Mouse (Mus musculus) adrenal gland, adult 2 months (tissue): ENCODE data around the gene Clip4. TPM values are rescaled to one million over a fixed set of nuclear protein-coding genes. Genes with fewer than 3 reads are reported as not detected.

ENCODE experiments used
- DNase-seq: peaks from one replicate; pipeline ENCODE4 v3.0.0; 2021
- polyA plus RNA-seq: library from polyadenylated mRNA; depleted of rRNA; stranded (reverse); fragments of >200 nt; gene quantifications from 2 replicates; pipeline ENCODE4 v1.2.3, GENCODE M21; 2012
- total RNA-seq, 2 experiments: library from RNA; stranded (reverse); gene quantifications; 2 replicates each; pipeline ENCODE4 v1.2.3; 2021

Clip4 gene
- total and polyA plus RNA-seq, 3 experiments: 3.0 to 28.6 (median 14.1) TPM

GRCm38 (mm10) chr17:71791622-71792021 is 23.3 kb downstream of the Clip4 start:
- no peak for DNase-seq

DNA sequence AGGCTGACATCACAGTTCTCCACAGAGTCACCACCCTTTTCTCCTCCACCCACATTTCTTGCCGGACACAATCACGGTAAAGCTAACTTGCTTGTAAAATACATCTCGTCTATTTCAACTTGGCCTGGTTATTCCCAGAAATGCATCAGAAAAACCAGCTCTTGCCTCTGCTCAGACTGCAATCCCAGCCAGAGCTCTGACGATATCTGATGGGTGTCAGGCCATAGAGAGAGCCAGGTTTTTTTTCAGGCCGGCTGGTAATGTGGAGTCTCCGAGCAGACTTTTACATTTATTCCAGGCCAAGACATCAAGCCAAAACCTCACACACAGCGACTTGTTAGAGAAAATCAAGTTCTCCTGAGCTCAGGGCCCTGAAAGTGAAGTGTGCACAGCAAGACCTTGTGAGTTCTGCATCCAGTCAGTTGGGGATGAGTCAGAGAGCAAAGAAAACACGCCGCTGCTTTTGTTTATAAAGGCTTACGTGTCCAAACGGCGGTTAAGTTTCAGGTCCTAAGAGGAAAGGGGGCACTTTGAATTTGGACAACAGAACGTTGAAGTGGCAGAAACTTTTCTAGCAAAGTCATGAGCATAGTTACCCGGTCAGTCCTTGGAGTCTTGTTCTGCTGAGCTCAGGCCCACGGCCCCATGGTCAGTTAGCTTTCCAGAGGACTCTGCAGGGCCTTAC is 27.4 kb downstream of the Clip4 start:
- DNase-seq: peak; percentile 43

DNA sequence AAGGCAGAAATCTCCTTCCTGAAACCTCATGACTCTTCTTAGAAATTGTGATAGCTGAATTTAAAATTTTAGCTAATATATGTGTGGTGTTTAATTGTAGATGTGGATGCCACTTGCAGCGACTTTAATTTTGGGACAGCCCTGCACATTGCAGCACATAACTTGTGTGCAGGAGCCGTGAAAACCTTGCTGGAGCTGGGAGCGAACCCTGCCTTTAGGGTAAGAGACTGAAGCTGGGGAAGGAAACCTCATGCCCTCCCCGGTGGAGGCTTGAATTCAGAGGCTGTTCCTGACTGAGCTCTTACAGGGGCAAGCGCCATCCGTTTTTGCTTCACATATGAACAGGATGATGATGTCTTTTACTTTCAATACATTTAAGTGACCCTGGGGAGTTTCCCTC is 35.2 kb downstream of the Clip4 start:
- no peak for DNase-seq

GRCm38 (mm10) chr17:71803876-71804275 is 35.6 kb downstream of the Clip4 start:
- DNase-seq: no peak

- DNase-seq: peak; percentile 8
Measured at GRCm38 (mm10) chr17:71811070-71811469, 42.8 kb downstream of the Clip4 start.

DNA sequence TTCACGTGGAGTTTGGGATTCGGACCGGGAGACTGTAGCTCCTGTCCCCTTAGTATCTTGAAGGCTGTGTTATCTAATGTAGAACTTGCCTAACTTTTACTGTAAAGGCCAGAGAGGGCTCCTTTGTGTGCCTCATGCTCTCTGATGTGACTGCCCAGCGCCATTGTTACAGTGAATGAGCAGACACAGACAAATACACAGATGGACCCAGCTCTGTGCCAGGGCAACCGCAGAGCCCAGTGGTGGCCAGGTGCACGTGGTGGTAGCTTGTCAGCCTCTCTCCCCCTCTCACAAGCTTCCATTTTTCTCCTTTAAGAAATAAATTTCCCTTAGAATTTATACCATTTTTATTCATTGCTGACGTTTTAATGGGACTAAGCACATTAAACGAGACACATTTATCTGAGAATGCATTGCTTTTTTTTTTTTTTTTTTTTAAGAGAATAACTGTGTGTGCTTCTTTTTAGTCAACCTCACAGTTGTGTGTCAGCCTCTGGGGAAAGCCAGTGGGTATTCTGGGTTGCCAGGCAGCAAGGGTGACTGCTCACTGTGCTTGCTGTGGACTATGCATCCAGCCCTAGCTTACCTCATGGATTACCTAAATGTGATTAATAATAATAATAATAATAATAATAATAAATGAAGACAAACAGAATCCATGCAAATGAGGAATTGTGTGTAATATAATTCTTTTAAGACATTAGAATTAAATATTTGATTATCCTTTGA is 48.0 kb downstream of the Clip4 start:
- no peak for DNase-seq

DNA sequence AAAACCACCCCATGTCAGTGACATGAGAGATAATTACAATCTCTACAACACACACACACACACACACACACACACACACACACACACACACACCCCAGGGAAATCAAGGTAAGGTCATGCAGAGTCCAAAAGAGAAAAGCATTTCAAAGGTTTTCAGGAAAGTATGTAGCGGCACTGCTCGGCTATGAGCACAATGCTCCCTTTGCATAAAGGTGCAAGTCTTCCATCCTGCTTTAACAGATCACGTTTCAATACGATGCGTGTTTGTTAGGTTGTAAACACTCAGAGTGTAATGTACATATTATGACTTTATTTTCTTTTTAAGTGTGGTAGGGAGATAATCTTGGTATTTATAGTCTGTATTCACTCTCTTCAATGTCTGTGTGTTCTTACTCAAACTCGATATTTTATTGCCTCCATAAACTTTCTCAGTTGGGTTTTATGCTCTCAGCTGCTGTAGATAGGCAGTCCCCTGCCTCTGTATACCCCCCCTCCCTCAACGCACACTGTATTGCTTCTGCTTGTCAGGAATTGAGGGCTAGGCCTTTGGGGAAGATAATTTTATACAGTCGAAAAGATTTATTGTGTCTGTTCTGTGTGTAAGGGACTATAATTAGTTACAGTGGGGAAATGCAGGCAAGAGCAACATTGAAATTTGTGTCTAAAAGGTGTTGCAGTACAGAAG is 55.5 kb downstream of the Clip4 start:
- DNase-seq: no peak

- DNase-seq: no peak
Measured at GRCm38 (mm10) chr17:71826603-71827002, 58.3 kb downstream of the Clip4 start.

DNA sequence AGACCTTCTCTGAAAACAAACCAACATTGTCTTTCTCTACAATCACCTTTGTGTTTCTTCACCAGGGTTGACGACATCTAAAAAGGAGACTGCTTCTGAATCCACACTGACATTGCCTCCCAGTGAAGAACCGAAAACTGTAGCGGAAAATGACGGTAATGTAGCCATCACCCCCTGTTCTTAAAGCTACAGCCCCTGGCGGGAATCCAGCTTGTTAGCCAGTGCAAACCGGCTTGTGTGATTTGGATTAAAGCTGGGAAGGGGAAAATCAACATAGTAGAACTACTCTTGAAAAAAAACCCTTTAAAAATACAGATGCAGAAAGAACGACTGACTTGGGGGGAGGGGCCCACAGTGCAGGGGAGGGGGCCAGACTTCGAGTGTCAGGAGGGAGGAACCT is 59.4 kb downstream of the Clip4 start:
- no peak for DNase-seq

GRCm38 (mm10) chr17:71828647-71829414 is 60.6 kb downstream of the Clip4 start:
- no peak for DNase-seq

GRCm38 (mm10) chr17:71831960-71832359 is 63.7 kb downstream of the Clip4 start:
- no peak for DNase-seq

- DNase-seq: no peak
Measured at GRCm38 (mm10) chr17:71862184-71862583, 93.9 kb downstream of the Clip4 start.

- DNase-seq: no peak
Measured at GRCm38 (mm10) chr17:71862895-71863294, 94.6 kb downstream of the Clip4 start.

GRCm38 (mm10) chr17:71864039-71864438 is 95.8 kb downstream of the Clip4 start:
- no peak for DNase-seq

GRCm38 (mm10) chr17:71865437-71865836 is 97.2 kb downstream of the Clip4 start:
- no peak for DNase-seq

GRCm38 (mm10) chr17:71867892-71868291 is 99.6 kb downstream of the Clip4 start:
- DNase-seq: no peak

DNA sequence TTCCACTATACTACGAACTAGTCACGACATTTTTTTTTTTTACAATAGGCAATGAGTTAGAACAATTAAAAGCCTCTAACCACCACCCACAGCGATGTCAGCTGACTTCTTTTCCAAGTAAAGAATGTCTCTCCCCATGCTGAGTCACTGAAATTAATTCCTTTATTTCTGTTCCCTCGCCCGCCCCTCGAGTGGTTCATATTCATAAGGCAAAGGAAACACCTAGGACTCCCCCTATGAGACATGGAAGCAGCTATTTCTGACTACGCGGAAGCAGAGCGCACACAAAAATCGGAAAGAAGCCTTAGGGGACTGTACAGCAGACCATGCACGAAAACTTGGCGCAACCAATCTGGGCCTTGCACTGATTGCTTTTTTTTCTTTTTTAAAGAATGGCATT is 100.6 kb downstream of the Clip4 start:
- DNase-seq: no peak

DNA sequence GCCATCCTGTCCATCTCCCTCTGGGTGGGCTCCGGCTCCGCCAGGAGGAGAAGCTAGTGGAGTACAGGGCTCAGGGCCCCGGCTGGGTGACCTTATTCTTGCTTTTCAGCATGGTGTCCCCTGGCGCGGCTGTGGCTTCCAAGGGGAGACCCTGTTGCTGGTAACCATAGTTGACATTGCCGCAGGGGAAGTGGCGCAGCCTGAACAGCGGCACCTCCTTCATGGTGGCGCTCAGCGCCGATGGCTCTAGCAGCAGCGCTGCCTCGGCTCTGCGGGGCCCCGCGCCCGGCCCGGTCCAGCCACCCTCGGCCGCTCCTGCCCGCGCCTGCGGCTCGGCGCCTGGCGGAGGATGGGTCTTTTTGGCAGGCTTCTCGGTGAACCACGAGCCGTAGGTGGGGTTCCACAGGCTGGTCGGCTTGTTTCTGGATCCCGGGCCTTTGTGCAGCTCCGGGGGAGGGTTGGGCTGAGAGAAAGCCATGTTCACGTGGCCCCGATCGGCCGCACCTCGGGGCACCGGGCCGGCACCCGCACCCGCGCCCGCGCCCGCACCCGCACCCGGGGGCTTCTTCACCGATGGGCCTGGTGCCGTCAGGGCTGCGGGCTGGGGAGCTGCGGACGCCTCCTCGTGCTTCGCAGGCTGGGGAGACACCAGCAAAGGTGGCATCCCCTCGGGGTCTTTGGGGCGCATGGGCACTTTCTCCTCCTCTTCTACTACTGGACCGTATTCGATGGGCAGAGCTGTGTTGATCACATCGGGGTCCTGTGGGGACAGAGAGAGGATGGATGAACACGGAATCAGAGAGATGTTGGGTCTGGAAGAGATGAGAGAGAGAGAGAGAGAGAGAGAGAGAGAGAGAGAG is 101.3 kb downstream of the Clip4 start:
- peak; percentile 45 for DNase-seq

GRCm38 (mm10) chr17:71870232-71870621 is 102.0 kb downstream of the Clip4 start:
- DNase-seq: no peak

DNA sequence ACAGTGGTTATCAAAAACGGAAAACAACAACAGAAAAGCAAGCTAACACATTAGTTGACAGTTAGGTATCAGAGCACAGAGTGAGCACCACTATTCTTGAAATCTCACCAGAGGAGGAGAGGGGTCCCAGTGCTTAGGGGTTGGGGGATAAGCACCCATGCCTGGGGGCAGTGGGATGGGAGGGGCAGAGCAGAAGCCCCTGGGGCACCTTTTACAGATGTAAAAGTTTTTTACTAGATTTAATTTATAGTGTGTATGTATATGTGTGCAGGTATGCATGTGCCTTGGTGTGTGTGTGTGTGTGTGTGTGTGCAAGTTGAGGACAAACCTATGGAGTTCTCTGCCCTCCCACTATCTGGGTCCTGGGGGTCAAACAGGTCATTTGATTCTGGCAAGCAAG is 102.4 kb downstream of the Clip4 start:
- no peak for DNase-seq

- DNase-seq: no peak
Measured at GRCm38 (mm10) chr17:71871981-71872380, 103.7 kb downstream of the Clip4 start.
